Mouse (Mus musculus): ENCODE measurements at regions not wholly inside any gene's neighbourhood (a gene's known extent, or its start where the extent isn't known, plus 50 kb on each side); places are given as distances from the start of the nearest gene placed in this dataset.

GRCm38 (mm10) chr1:119305315-119305976 lies 116.6 kb downstream of the Inhbb start:
- H3K9ac ChIP-seq (replicated peaks; ENCODE audit: low read depth, low read length) = no peak overlapping the region
- 46% methylated on average over 13 of the region's 13 CpGs for WGBS
- no peak for TF ChIP-seq CTCF (IDR thresholded peaks at IDR 0.05; ENCODE audit: low read depth)
- TF ChIP-seq EP300 (IDR thresholded peaks at IDR 0.05; ENCODE audit: low read depth) = no peak
- H3K27me3 ChIP-seq (ENCODE audit: control insufficient read depth, insufficient read depth, low read length) = no peaks in the 10 kb centered on the region
- no peaks in the 10 kb centered on the region for H3K36me3 ChIP-seq (replicated peaks; ENCODE audit: control insufficient read depth, insufficient read depth, low read length)
- ATAC-seq (ENCODE audit: insufficient read depth, low read depth) (no peak), DNase-seq (ENCODE audit: low spot score) (no peak)
- no peak overlapping the region for H3K4me3 ChIP-seq (ENCODE audit: low read depth, low read length)
- H3K27ac ChIP-seq (ENCODE audit: low read depth) = no peak overlapping the region
- no peaks in the 10 kb centered on the region for H3K9me3 ChIP-seq (replicated peaks; ENCODE audit: control insufficient read depth, low read length)
- no peak overlapping the region for H3K4me2 ChIP-seq (ENCODE audit: low read depth, low read length)
- H3K4me1 ChIP-seq (ENCODE audit: control insufficient read depth, insufficient read depth) = 0 out of 2 replicates have a peak, but pooled peaks cover 5% of the 10 kb centered on the region

- ATAC-seq (ENCODE audit: insufficient read depth, low read depth) (no peak), DNase-seq (ENCODE audit: low spot score) (no peak)
- Histone ChIP-seq H3K27me3 (ENCODE audit: control insufficient read depth, insufficient read depth, low read length) (no peaks in the 10 kb centered on the region), H3K4me1 (ENCODE audit: control insufficient read depth, insufficient read depth) (peaks cover 12% of the 10 kb centered on the region; the same call in 1 of the 2 replicates), H3K4me3 (ENCODE audit: low read depth, low read length) (no peak overlapping the region), H3K36me3 (replicated peaks; ENCODE audit: control insufficient read depth, insufficient read depth, low read length) (no peaks in the 10 kb centered on the region), H3K27ac (ENCODE audit: low read depth) (no peak overlapping the region), H3K9me3 (replicated peaks; ENCODE audit: control insufficient read depth, low read length) (no peaks in the 10 kb centered on the region), H3K4me2 (ENCODE audit: low read depth, low read length) (no peak overlapping the region), H3K9ac (replicated peaks; ENCODE audit: low read depth, low read length) (no peak overlapping the region)
- TF ChIP-seq CTCF (IDR thresholded peaks at IDR 0.05; ENCODE audit: low read depth) = no peak
- no peak for TF ChIP-seq EP300 (IDR thresholded peaks at IDR 0.05; ENCODE audit: low read depth)
- 53% methylated on average over 9 of the region's 9 CpGs for whole genome bisulfite sequencing
Measured at GRCm38 (mm10) chr1:119304470-119304980, 117.5 kb downstream of the Inhbb start.

GRCm38 (mm10) chr1:119302349-119302995 lies 119.6 kb downstream of the Inhbb start:
- no peak overlapping the region for H3K4me3 ChIP-seq (ENCODE audit: low read depth, low read length)
- H3K27me3 ChIP-seq (ENCODE audit: control insufficient read depth, insufficient read depth, low read length) = no peaks in the 10 kb centered on the region
- WGBS = 64% methylated on average over 7 of the region's 7 CpGs
- no peak overlapping the region for H3K27ac ChIP-seq (ENCODE audit: low read depth)
- no peak overlapping the region for H3K4me2 ChIP-seq (ENCODE audit: low read depth, low read length)
- peaks cover 8% of the 10 kb centered on the region; the same call in 1 of the 2 replicates for H3K4me1 ChIP-seq (ENCODE audit: control insufficient read depth, insufficient read depth)
- DNase-seq (ENCODE audit: low spot score) (no peak), ATAC-seq (ENCODE audit: insufficient read depth, low read depth) (no peak)
- no peak for TF ChIP-seq EP300 (IDR thresholded peaks at IDR 0.05; ENCODE audit: low read depth)
- TF ChIP-seq CTCF (IDR thresholded peaks at IDR 0.05; ENCODE audit: low read depth) = no peak
- no peak overlapping the region for H3K9ac ChIP-seq (replicated peaks; ENCODE audit: low read depth, low read length)
- no peaks in the 10 kb centered on the region for H3K36me3 ChIP-seq (replicated peaks; ENCODE audit: control insufficient read depth, insufficient read depth, low read length)
- no peaks in the 10 kb centered on the region for H3K9me3 ChIP-seq (replicated peaks; ENCODE audit: control insufficient read depth, low read length)

- Histone ChIP-seq H3K27ac (ENCODE audit: low read depth) (no peak overlapping the region), H3K36me3 (replicated peaks; ENCODE audit: control insufficient read depth, insufficient read depth, low read length) (no peaks in the 10 kb centered on the region), H3K4me3 (ENCODE audit: low read depth, low read length) (no peak overlapping the region), H3K9me3 (replicated peaks; ENCODE audit: control insufficient read depth, low read length) (no peaks in the 10 kb centered on the region), H3K4me1 (ENCODE audit: control insufficient read depth, insufficient read depth) (peaks cover 8% of the 10 kb centered on the region; the same call in 1 of the 2 replicates), H3K27me3 (ENCODE audit: control insufficient read depth, insufficient read depth, low read length) (no peaks in the 10 kb centered on the region), H3K4me2 (ENCODE audit: low read depth, low read length) (no peak overlapping the region), H3K9ac (replicated peaks; ENCODE audit: low read depth, low read length) (no peak overlapping the region)
- no peak for DNase-seq (ENCODE audit: low spot score)
- ATAC-seq (ENCODE audit: insufficient read depth, low read depth) = no peak
- TF ChIP-seq EP300 (IDR thresholded peaks at IDR 0.05; ENCODE audit: low read depth) = no peak
- no peak for TF ChIP-seq CTCF (IDR thresholded peaks at IDR 0.05; ENCODE audit: low read depth)
- 86% methylated on average over 7 of the region's 7 CpGs for WGBS
Measured at GRCm38 (mm10) chr1:119301931-119302330, 120.1 kb downstream of the Inhbb start.

GRCm38 (mm10) chr1:119301258-119301657 lies 120.8 kb downstream of the Inhbb start:
- no peak overlapping the region for H3K4me3 ChIP-seq (ENCODE audit: low read depth, low read length)
- H3K36me3 ChIP-seq (replicated peaks; ENCODE audit: control insufficient read depth, insufficient read depth, low read length) = no peaks in the 10 kb centered on the region
- DNase-seq (ENCODE audit: low spot score) = no peak
- no peak for ATAC-seq (ENCODE audit: insufficient read depth, low read depth)
- TF ChIP-seq EP300 (IDR thresholded peaks at IDR 0.05; ENCODE audit: low read depth) (no peak), CTCF (IDR thresholded peaks at IDR 0.05; ENCODE audit: low read depth) (no peak)
- 90% methylated on average over 11 of the region's 11 CpGs for WGBS
- H3K9ac ChIP-seq (replicated peaks; ENCODE audit: low read depth, low read length) = no peak overlapping the region
- no peak overlapping the region for H3K4me2 ChIP-seq (ENCODE audit: low read depth, low read length)
- H3K27ac ChIP-seq (ENCODE audit: low read depth) = no peak overlapping the region
- no peaks in the 10 kb centered on the region for H3K27me3 ChIP-seq (ENCODE audit: control insufficient read depth, insufficient read depth, low read length)
- H3K9me3 ChIP-seq (replicated peaks; ENCODE audit: control insufficient read depth, low read length) = no peaks in the 10 kb centered on the region
- H3K4me1 ChIP-seq (ENCODE audit: control insufficient read depth, insufficient read depth) = peaks cover 8% of the 10 kb centered on the region; the same call in 1 of the 2 replicates

Data from heart, postnatal 0 days (tissue).